Mouse (Mus musculus): ENCODE data around the gene Atxn1.

The Atxn1 gene

DNA sequence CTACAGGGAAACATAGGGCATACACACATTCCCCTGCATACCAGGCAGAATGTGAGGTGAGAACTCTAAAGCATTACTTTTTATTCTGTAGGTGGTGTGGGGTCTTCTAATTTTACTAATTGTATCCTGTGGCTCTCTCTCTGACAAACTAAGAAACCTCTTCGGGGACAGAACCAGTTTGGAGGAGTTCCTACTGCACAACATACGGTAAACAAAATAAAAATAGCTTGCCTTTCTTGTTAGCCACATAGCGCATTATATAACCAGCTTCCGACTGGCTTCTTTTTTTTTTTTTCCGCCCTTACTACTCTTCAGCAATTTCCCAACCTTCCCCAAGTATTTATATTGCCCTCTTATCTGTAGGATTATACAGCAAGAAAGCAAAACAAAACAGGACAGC is 2.0 kb downstream of the Atxn1 start:
- DNase-seq: no peak

DNA sequence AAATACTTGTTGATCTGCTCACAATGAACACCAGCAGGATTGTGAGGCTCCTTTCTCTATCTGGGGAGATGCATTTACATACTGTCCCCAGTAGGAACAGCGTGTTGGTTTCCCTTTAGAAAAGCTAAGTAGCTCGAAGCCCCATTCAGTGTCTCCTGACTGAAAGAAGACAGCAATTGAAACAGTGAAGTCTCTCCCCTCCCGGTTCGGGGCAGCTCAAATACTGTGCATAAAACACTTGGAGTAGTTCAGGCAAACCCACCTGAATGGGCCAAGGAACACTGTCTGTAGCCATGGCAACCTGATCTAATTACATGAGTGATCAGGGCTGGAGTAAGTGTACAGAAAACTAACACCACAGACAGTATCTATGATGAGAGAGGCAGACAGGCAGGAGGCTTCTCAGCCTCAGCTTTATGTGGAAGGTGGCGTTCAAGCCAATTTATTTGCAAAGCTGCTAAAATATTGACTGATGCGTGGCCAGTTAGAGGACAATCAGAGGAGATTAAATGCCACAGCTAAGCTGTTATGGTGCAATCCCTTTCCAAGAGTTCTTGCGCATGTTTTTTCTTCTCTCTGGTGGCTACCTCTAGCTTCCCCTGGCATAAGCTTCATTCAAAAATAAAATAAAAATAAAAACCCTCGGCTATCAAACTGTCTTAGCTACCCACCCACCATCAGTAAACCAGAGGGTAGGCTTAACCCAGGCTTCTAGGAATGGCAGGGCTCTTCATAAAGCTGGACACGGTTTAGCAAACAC is 2.8 kb downstream of the Atxn1 start:
- DNase-seq: no peak

DNA sequence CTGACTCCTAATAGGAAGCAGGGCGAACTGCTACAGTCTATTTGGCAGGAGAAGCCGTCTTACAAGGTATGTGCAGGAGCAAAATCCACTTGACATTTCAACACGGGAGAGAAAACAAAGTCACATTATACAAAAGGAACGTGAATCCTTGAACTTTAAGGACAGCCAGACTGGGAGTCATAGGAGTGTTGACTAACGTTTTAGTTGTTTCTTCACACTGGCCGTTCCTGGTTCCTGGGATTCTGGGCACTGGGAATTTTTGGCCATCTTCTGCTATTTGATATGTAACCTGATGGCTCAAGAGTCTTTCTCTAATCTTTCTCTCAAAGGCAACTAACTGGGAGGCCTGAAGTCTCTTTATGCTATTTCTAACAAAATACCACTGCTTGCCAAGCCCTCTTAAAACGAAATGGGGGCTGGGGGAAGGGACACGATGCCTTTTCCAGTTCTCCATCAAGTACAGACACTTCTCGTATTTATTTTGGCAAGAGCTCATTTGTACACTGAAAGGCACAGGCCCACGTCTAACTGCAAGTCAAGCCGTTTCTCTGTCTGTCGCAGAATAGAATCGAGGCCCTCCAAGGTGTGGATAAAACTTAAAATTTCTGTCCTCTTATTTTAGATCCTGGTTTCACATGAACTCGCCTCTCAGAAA is 4.4 kb downstream of the Atxn1 start:
- DNase-seq: no peak

DNA sequence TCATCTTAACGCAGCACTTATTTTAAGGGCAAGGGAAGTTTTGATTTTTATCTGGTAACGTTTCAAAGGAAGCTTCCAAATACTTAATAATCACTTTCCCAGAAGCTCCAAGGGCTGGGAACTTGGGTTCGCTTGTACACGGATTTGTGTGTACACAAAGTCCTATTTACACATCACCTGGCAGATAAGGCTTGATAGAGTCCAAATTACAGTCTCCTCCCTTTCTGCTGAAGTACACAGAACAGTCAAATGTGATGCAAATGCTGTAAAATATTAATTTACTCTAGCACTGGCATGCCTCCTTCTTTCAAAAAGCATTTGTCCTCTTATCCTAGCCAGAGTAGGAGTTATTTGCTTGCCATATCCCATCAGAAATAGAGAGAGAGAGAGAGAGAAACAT is 6.5 kb downstream of the Atxn1 start:
- DNase-seq: no peak

DNA sequence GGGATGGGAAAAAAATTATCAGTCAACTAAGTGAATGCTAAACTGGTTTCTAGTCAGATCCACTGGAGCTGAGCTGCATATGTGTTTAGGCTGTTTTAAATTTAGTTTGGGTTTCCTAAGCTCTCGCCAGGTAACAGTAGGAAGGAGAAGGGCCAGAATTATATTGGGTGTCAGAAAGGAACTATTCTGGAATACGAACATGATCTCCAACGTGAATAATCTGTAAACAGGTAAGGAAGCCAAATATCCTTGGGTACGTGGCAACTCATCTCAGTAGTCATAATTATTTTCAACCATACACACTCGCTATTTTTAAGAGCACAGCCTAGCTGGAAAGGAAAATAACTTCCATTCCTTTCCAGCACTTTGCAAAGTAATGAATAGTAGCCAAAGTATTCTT is 7.2 kb downstream of the Atxn1 start:
- no peak for DNase-seq

DNA sequence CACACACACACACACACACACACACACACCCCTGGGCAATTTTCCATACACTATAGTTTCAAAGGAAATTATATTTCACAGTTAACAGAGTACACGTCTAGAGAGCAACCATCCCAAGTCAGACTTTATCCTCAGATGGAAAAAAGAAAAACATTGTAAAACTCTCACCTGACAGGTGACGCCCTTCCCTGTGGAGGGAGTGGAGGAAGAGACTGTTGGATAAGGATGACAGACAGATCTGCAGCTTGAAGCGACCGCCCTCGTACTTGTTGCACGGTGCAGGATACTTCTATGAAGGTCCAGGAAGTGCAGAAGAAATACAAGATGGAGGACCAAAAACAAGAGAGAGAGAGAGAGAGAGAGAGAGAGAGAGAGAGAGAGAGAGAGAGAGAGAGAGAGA is 8.5 kb downstream of the Atxn1 start:
- DNase-seq: no peak

DNA sequence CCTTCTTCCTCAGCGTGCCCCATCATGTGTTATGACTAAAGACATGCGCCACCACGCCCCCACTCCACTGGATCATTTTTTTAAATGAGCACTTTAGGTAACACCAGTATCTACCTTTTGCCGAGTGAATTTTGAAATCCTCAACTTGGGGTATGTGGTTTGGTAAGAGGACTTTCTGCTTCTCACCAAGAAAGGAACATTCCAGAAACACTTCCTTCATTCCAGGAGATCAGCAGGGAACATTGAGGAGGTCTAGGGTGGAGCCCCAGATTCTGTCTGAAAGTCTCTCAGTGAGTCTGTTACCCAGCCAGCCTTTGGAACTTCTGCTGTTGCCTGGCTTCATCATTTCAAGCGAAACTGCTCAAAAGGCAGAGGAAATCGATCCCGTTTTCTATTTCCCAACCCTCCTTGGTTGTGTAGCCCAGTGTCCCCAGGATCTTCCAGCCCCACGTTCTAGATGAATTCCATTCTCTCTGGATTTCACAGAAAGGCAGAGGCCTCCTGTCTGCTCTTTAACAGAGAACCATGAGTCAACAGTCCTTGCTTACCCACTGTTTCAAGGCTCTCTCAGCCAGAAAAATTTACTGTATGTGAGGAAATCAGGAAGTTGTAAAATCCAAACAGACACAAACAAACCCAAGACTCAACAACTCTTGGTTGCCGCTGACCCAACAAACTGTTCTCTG is 9.3 kb downstream of the Atxn1 start:
- DNase-seq: no peak

DNA sequence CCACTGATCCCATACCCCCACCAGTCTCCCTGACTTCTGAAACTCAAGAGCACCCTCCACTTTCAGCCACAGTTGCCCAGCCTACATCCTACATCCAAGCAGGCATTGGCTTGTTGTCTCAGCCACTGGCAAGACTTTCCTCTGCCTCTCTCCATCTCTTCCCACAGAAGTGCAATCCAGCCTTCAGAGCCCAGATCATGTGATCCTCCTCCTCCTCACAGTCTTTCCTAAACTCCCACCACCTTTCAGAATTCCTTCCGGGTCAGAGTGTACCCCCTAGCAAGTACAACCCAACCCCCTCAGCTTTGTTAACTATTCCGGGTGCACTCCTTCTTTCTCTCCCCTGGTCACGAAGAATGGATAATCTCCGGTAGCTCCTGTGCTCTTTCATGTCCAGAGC is 11.7 kb downstream of the Atxn1 start:
- DNase-seq: no peak

DNA sequence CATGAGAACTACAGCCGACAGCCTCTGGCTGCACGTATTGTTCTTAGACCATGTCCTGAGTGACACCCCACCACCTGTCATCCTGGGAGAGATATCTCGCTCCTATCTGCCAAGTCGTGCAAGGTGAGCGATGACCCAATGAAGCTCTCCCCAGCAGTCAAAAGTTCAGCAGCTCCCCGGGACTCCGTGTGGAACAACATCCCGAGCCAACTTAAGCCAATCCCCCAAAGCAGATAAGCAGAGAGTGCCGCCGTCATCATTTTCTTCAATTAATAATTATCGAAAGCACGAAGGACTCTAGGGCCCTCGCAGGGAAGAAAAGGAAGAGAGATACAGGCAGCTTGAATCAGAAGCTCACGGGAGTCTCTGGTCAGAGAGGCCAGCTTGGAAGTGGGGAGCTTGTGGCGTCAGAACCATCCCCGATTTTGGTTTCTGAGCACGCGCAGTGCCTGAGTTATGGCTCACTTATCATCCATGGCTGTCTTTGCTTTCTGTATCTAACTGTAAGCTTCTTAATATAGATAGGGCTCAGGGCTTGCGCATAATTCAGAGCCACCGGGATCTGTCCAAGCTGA is 13.7 kb downstream of the Atxn1 start:
- no peak for DNase-seq

DNA sequence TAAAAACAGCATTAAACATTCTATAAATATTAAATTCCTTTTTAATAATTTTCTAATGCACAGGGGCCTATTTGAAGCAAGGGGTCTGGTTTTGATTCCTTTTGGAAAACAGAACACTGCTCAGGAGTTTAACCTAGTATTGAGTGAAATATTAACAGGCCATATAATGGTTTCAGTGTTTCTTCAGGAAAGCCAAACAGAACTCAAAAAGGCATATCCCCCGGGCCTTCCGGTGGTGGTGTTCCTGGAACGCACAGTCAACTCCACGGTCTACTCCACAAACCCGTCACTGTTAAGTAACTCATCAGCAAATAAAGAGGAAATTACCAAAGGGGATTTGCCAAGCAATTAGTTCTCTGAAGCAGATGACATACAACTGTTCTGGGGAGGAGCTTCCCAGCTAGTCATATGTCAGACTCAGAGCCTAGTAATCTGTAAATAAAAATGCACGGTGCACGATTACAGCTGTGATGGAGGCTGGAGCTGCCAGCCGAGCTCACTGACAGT is 14.4 kb downstream of the Atxn1 start:
- no peak for DNase-seq

DNA sequence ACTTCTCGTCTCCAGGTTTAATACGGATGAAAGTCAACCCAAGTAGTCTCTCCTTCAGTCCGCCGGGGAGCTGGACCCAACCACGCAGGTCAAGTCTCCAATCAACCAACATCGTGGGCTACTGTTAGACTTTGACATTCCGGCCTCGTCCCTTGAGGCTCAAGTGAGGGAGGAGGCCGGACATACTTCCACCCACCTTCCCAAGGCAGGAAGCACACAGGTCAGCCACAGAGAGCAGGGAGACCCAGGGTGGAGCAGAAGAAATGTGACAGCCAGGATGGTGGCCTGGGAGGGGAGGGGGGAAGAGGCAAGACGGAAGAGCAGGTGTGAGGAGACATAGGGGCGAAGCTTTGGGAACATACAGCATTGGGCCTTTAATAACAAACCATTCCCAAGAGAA is 18.7 kb downstream of the Atxn1 start:
- DNase-seq: no peak

DNA sequence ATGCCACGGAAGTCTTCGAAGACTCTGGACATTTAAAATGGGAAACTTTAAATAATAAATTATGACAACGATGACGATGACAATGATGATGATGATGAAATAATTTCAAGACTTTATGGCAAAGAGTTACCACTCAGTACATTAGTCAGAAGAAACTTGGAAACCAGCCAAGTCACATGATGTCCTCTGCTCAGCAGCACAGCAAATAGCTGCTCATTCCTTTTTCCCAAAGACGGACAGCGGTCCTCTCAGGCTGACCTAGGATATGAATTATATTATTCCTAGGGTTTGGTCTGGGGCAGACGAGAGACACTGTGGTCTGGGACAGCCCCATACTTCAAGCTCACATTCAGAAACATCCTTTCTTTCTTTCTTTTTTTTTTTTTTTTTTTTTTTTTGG is 22.5 kb downstream of the Atxn1 start:
- DNase-seq: no peak

DNA sequence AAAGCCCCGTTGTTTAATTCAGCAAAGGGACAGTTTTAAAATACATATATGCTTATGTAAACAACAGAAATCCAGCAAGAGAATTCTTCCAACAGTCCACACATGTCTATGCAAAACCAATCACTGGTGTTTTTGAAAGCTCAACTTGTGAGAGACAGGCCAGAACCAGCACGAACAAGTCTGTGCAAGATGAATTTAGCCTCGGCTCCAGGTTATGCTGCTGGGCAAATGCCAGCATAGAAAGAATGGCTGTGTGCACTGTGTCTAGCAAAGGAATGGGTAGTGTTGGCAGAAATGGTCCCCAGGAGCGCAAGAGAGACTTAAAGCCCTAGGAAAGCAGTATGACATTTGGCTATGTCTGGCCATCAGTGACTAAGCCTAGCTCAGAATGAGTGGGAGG is 24.1 kb downstream of the Atxn1 start:
- DNase-seq: no peak

DNA sequence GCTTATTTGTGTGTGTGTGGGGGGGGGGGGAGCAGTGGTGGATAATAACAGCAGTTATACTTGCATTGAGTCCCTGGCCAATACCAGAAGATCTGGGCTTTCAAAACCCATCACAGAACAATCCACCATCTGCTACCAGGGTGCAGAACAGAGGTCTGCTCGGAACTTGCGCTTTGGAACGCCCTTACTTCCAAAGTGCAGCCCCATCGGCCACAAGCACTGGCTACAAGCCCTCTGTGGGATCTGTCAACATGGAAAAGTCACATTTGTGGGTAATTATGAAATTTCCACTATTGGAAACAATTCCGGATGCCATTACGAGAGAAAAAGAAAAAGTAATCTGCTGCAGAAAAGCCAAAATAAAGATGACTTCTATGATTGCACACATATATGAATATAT is 25.2 kb downstream of the Atxn1 start:
- DNase-seq: no peak

DNA sequence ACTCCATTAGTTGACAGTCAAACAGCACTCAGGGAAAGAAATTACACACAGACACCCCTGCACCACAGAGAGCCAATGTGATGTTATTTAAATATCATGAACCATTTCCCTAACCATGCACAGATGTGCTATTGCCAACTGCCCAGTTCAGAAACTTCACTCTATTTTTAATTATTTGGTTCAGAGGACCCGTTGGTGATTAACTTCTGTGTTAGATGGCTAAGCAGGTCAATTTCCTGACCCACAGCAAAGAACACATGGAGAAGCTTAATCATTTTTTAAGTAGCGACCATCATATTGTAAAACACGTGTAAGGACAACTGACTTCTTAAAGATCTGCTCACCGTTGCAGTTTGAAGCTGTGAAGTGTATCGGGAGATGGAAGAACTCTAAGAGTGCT is 26.7 kb downstream of the Atxn1 start:
- DNase-seq: no peak

DNA sequence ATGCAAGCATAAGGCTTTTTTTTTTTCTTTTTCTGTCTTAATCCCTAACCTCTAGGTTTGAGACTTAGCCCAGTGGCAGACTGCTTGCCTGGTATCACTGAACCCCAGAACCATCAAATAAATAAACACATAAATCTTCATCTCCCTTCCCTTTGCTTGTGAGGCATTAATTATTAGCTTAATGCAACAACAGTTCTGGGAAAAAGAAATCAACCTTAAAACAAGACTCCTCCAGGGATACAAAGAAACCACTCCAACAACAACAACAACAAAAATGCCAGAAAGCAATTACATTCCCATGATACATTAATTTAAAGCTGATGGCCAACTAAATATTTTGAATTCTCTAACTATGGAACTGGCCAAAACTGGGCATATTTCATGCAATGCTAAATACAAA is 28.0 kb downstream of the Atxn1 start:
- DNase-seq: no peak

DNA sequence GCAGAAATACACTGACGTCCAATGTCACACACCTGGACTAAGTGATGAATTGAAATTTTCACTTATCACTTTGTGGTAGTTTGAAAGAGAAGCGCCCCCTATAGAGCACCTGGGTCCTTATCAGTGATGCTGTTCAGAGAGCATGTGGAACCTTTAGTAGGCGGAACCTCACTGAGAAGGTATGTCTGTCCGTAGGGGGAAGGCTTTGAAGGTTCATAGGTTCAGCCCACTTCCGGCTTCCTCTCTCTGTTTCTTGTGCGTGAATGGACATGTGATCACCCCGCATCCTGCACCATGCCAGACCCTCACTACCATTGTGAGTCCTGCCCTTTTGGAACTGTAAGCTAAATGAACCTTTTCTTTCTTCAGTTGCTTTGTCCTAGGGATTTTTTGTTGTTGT is 29.0 kb downstream of the Atxn1 start:
- DNase-seq: no peak

DNA sequence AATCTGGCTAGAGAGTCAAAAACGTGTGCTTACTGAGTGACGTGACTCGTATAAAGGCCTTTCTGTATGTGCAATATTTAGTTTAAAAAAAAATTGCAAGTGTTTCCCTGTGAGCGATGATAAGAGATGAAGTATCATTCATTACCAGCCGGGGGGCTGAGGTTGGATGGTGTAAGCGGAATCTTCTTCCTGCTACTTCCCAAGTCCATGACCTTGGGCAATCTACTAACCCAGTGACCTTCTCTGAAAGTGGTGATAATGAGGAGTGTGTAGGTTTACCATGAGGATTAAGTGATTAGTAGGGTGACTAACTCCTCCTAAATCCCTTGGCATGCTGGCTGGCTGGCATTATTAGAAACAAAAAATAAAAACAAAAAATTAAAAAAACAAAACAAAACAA is 30.0 kb downstream of the Atxn1 start:
- DNase-seq: no peak

DNA sequence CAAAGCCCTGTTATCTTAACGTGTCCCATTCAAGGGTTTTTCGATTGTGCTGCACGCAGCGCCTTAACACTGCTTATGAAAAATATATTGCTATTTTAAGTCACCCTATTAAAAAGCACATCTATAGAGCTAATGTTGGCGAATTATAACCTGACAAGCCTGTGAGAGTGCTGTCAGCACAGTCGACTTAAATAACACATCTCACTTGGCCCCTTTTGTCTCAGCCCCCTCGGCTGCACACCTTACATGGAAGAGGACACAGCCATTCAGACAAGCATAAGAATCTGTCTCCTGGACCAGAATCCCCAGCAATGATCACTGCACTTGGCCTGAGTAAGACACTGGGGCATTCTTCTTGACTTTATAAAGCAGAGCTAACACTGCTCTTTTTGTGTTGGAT is 30.7 kb downstream of the Atxn1 start:
- no peak for DNase-seq

DNA sequence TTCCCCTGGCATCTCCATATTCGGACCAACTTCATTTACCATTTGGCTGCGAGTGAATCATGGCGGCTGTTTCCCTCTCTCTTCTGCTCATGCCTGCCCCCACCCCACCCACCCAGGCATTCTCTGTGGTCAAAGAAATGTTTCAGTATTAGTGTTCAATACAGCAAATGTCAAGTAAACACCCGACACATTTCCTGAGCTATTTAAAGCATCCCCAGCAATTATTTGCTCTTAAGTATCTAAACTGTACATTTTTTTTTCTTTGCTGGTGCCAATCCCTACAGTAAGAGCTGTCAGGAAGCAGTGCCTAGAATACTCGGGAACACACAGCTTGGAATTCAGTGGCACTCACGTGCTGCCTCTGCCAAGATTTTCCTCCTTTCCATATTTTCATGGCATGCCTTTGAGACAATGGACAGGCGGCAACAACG is 32.3 kb downstream of the Atxn1 start:
- DNase-seq: no peak

DNA sequence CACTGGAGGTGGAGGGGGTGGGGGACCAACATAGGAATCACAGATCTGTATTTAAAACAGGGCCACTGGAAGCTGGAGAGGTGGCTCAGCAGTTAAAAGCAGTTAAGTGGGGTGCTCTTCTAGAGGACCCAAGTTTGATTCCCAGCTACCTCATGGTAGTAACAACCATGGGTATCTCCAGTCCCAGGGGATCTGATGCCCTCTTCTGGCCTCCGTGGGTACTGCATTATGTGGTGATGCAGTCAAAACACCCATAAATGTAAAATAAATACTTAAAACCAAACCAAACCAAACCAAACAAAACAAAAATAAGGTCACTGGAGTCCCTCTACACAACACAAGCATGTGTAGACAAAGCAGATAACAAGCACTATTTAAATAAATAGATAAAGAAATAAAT is 32.9 kb downstream of the Atxn1 start:
- DNase-seq: no peak

DNA sequence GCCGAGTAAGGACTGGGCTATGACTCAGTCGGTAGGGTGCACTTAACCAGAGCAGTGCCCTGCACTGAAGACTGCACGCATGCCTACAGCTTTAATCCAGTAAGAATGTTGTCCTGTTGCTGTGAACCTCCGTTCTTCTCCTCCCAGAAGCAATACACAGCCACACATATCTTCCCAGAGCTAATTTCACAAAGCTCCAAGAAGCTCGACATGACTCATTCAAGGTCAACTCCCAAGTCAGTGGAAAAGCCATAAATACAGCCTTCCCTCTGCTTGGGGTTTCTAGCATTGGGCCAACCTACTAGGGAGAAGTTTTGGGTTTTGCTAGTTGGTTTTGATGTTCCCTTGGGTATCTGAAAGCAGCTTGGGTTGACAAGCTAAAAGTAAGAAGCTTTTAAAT is 33.6 kb downstream of the Atxn1 start:
- DNase-seq: no peak

DNA sequence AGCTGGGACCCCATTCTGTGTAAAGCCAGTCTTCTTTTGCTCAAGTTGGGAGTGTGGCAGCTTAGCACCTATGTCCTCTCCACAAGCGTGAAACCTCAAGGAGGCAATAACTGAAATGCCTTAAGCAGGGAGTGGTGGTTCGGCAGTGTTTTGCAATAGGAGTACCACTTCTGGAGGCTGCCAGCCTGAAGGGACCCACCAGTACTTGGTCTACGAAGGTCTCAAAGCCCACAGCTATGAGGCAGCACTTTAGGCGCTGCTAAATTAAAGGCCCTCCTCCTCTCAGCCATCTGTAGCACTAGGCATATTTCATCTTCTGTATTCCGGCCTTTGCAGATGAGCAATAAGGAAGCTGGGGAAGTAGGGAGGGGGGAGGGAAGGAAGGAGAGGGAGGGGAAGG is 35.1 kb downstream of the Atxn1 start:
- no peak for DNase-seq

DNA sequence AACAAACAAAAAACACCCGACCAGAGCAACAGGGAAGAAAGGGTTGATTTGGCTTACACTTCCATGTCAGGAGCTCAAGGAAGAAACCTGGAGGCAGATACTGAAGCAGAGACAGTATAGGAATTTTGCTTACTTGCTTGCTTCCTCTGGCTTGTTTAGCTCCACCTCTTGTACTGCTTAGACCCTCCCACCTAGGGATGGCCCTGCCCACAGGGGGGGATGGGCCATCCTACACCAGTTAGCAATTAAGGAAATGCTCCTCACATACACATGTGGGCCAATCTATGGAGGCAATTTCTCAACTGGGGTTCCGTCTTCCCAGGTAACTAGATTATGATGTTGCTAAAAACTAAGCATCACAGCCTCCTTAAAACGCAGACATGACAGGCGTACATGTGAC is 39.5 kb downstream of the Atxn1 start:
- DNase-seq: no peak

All from right cerebral cortex, postnatal 14 days (tissue).